Mouse (Mus musculus) layer of hippocampus, adult 2 months (tissue): ENCODE data around the gene Arid5b. TPM values are rescaled to one million over a fixed set of nuclear protein-coding genes. Genes with fewer than 3 reads are reported as not detected.

Experiments
- DNase-seq, 2 experiments: peaks; one replicate each; pipeline ENCODE4 v3.0.0; 2022; ENCODE audit warnings: low spot score in 2 of 2
- H3K27ac ChIP-seq: fragments of 200-600 bp; 2 replicates; pipeline ENCODE4 v1.8.1; 2022
- H3K4me3 ChIP-seq: fragments of 200-600 bp; 2 replicates; pipeline ENCODE4 v1.8.1; 2022; ENCODE audit warnings: mild to moderate bottlenecking
- CTCF ChIP-seq: fragments of 200-600 bp; conservative IDR thresholded peaks from 2 replicates; pipeline ENCODE4 v1.8.1; 2022; ENCODE audit warnings: antibody characterized with exemption, mild to moderate bottlenecking, moderate library complexity
- total RNA-seq, 2 experiments: library from RNA; stranded (reverse); gene quantifications; 2 replicates each; pipeline ENCODE4 v1.2.3; 2021

The Arid5b gene
- total RNA-seq, 2 experiments from 2014 or later = 25.5 to 27.2 TPM

DNA sequence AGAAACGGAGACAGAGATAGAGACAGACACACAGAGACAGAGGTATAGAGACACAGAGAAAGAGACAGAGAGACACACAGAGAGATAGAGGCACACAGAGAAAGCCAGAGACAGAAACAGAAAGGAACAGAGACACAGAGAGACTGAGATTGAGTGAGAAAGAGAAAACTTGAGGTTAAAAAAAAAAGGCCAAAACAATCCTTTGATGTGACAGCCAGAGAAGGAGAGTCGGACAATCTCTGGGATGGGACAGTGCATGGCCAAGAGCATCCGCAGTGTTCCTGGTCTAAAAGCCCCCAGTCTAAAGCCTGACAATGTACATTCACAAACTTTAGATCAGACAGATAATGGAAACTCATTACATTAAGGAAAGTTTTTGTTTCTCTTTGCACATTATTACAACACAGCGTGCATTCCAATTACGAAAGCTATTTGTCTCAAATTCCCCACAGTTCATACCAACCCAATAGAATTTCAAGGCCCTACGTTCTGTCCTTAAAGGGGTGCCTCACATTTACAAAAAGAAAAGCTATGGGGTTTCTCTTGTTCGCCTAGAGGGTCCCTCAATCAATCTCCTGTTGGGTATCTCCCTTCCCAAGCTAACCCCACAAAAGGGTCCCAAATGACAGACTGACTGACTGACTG lies 39.0 kb downstream of the Arid5b start:
- no peak overlapping the region; the same call in 1 of the 2 replicates for H3K27ac ChIP-seq
- TF ChIP-seq CTCF = no peak
- no peak for DNase-seq
- H3K4me3 ChIP-seq = no peak overlapping the region

DNA sequence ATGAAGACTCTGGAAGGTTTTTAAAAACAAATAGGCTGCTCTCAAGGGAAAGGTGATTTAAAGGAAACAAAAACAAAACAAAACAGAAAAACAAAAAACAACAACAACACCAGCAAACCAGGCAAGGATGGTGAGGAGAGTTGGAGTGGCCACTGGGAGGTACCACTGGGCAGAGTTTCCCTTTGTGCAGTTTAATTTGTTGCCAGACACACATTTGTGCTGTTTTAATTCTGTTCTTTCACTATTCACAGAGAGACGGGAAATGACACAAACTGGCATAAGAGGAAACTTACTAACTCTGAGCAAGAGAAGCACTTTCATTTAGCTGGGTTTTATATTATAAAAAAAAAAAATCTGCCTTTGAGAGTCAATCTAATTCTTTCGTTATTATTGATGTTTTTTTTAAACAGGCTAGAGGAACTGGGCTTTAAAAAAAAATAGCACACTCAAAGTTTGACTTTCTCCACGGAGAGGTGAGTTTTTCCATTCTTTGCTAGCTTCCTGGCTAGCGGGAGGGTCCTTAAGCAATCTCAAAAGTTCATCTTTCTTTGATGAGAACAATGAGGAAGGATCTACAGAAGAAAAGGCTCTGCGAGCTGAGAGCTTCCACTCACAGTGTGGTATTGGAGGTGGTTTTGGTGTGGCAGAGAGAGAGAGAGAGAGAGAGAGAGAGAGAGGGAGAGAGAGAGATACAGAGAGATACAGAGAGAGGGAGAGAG lies 39.7 kb downstream of the Arid5b start:
- peak overlapping the region; percentile 37 for H3K4me3 ChIP-seq
- peak; percentile 58 for TF ChIP-seq CTCF
- no peak for DNase-seq
- H3K27ac ChIP-seq = peak overlapping the region; percentile 57

DNA sequence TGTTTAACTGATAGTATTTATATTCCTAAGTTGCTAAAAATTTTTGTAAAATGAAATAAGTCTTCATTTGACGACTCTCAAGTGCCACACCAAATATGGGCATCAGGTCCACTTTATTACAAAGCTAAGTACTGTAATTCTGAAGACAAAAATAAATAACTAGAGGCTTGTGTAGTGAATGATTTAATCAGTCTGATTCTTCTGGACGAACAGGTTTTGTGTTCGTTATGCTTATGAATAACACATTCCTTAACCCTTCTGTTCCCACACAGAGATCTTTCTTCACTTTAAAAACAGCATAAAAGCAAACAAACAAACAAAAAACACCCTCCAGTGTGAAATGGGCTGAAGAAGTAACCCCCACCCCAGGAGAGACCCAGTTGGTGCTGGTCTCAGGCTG lies 40.4 kb downstream of the Arid5b start:
- no peak for DNase-seq
- Histone ChIP-seq H3K27ac (peak overlapping the region; percentile 57; the same call in 1 of the 2 replicates), H3K4me3 (no peak overlapping the region)
- no peak for TF ChIP-seq CTCF

DNA sequence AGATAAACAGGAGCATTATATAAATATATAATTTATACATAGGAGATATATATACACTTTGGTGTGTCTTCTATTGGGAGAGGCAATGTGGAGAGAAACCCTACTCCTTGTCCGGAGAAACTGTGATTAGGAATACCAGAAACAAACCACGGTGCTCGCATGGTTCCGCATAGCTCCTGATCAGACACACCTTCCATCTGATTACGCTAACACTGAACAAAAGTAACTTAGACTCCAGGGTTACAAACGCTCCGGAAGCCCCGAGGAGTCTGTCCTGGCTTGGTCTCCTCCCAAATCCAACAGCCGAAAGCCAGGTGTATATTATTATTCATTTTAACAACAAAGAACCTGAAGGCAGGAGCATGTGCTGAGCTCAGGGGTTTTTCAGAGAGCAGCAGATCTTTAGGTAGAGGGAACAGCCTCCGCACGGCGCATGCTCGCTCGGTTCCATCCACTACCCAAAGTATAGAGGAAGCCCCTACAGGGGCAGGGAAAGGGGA lies 41.5 kb downstream of the Arid5b start:
- DNase-seq = no peak
- no peak for TF ChIP-seq CTCF
- no peak overlapping the region for H3K27ac ChIP-seq
- no peak overlapping the region for H3K4me3 ChIP-seq

DNA sequence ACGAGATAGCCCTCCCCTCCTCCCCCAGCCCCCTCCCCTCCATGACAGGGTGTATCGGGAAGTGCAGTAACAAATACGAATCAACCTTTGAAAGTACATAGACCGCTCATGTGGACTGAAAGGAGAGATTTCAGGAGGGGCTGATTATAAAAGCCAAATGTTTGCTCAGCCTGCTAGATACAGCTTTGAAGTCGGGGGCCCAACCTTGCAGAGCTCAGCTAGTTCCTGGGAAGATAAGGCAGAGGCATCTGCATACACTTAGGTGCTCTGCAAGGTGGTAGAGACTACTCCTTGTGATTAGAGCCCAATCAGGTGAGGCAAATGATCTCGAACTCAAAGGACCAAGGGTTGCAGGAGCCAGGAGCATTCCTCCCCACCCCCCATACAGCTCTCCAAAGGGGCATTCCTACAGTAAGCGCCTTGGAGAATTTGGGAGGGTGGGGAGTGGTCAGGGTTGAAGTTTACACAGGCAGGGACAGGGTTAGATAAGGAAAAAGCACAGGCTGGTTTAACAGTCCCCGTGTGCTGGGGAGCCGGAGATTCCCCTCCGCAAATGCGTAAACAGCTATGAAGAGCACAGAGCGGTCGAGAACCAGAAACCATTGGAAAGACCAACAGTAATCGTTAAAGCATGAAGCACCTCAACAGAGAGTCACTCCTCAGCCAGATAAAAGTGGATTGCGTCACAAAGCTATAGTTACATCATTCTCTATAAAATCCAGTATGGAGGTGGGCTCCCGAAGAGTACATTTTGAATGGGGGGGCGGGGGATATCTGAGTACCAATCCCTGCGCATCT lies 47.0 kb downstream of the Arid5b start:
- Histone ChIP-seq H3K4me3 (no peak overlapping the region), H3K27ac (no peak overlapping the region)
- no peak for TF ChIP-seq CTCF
- DNase-seq = no peak

DNA sequence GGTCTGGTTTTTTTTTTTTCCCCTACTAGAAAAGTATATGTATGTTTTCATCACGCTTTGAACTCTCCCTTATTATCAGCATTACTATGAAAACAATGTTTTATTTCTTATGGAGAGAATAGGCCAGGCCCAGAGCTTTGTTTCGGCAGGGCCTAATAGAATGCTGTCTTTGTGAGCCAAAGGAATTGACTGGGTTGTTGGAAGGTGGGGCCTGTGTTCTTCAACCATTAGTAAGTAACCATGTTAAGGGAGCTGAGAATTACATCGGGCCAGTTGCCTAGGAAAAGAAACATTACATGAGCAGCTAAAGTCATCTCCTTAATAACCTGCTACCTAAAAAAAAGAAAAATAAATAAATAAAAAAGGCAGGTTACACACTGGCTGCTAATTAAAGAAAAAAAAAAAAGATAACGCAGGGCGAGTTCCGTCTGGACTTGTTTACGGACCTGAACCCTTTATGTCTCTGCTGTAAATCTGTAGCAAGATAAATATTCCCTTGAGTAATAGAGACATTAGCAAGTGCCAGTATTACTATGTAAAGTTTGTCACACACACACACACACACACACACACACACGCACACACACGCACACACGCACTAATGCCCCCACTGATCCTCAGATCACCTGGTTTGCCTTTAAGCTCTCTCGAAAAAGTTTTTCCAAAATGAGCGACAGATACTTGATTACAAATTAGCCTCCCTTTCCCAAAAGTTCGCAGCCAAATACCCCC lies 47.7 kb downstream of the Arid5b start:
- TF ChIP-seq CTCF = no peak
- H3K4me3 ChIP-seq = no peak overlapping the region
- DNase-seq = no peak
- no peak overlapping the region for H3K27ac ChIP-seq

DNA sequence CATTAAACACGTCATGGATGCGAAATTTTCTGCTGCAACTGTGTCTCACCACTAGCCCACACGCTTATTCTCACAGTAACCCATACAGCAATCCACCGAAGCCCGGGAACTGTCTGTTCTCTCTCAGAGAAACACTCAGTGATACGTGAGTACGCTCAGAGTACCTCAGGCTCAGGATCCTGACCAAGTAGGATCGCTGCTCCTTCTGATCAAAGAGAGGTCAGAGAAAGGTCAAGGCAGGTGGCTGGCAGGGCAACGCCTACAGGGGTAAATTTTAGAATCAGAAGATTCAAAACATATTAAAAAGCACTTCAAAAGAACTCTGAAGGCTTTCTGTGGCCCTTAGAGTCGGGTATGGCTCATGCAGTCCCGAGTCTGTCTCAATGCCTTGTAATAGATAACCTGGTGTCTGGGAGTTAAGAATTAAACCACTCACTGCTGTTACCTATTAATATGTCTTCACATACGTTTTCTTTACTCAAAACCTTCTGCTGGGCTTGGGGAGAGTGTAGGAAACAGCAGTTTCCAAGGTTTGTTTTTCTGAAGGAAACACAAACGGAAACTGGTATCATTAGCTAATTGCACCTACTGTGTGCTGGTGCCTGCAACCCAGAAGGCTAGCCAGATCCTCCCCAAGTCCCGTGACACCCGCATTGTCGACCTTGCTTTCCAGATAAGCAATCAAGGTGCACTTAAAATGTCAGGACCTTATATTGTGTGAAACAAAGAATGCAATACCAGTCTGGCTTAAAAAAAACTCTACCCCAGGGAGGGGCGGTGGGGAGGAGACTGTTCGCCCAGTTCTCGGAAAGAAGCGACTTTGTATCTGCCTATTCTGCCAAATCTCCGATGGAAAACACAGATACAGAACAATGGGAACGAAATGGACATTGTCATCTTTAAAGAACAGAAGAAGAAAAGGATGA lies 48.6 kb downstream of the Arid5b start:
- Histone ChIP-seq H3K27ac (no peak overlapping the region), H3K4me3 (no peak overlapping the region)
- no peak for DNase-seq
- no peak for TF ChIP-seq CTCF

DNA sequence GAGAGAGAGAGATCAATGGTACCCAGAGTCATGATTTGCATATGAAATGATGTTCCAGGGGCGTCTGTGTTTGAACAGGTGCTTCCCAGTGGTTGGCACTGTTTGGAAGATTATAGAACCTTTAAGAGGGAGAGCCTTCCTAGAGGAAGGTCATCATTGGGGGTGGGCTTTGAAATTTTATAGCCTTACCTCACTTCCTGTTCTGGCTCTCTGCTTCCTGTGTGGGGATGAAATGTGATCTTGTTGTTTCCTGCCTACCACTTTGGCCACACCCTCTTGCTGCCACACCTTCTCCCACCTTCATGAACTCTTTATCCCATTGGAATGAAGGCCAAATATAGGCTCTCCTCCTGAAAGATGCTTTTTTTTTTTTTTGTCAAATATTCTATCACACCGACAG lies 55.9 kb downstream of the Arid5b start:
- no peak overlapping the region for H3K27ac ChIP-seq
- H3K4me3 ChIP-seq = no peak overlapping the region
- TF ChIP-seq CTCF = no peak
- DNase-seq = no peak

DNA sequence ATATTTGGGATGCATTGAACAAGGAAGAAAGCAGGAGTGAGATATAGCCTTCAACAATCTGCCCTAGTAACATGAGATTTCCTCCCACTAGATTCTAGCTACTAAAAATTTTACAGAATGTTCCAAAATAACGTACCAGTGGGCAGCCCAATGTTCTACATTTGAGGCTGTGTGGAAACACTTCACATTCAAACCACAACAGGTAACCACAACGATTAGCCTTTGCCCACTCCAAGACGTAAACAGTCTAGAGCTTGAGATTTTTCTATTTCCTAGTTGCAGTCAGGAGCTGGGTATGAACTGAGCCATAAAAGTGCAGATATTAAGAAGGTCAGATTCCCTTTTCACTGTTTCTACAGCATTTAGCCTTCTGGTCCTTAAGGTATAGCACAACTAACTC lies 56.5 kb downstream of the Arid5b start:
- no peak for TF ChIP-seq CTCF
- H3K27ac ChIP-seq = no peak overlapping the region
- no peak for DNase-seq
- no peak overlapping the region for H3K4me3 ChIP-seq

DNA sequence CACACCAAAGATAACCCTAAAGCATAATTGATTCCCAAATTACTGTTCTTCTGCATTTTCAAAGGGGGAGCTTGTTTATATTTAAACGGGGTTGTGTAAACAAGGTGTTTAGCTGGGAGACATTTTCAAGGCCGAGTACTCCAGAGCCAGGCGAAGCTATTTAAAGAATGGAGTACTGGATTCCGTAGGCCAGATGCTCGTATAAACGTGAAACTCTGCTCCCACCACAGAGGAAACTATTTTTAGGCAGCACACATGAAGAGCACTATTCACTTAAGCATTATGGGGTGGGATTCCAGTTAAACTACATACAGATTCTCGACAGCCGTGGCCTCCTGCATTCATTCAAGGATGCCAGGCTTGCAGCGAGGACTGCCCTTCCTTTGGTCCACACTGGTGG lies 59.2 kb downstream of the Arid5b start:
- TF ChIP-seq CTCF = no peak
- no peak overlapping the region for H3K27ac ChIP-seq
- no peak overlapping the region for H3K4me3 ChIP-seq
- no peak for DNase-seq

DNA sequence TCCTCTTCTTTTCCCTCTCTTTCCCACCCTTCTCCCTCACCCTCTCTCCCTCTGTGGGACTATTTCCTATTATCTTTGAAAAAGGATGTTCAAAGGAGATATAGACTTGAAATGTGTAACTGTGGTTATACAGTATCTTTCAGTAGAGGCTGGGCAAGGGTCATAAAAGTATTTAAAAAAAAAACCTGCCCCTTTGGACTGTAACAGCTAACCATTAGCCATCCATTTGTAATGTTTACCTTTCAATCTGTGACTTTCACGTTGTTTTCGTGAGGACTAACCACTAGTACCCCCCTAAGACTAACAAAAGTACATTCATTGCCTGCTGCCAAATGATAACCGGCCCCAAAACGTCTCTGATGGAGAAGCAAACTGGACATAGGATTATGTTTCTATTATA lies 59.9 kb downstream of the Arid5b start:
- Histone ChIP-seq H3K27ac (no peak overlapping the region), H3K4me3 (no peak overlapping the region)
- no peak for TF ChIP-seq CTCF
- DNase-seq = no peak
